ENCODE assay signal across 22 mouse cellular contexts in genomic region chr10:60995908-60996640, GRCm38 (mm10).
DNase-seq lines count a peak whose midpoint lies in the region.
"Had no signal": no experiment of that assay in that cellular context is flagged by ENCODE, and none has a peak within 500 bp of the region (broad histone marks: within the 10 kb centered on the region; RNA-seq: fewer than 3 reads in every experiment).

No protein-coding gene starts in this region.

- peak; percentile 11 for DNase-seq in layer of hippocampus, adult 9-11 months
- DNase-seq in layer of hippocampus, postnatal 10 days (ENCODE audit: low spot score in 2 of 2), result no peak
- DNase-seq in right cerebral cortex, postnatal 25 days, result peak; percentile 43
- no peak for DNase-seq in right cerebral cortex, postnatal 14 days
- DNase-seq in left cerebral cortex, postnatal 36 days (ENCODE audit: low spot score in 2 of 2), result peak; percentile 46 to 60
- no peak for DNase-seq in kidney, postnatal 25 days
- no peak for DNase-seq in kidney, adult 11 months
- DNase-seq: adrenal gland, postnatal 10 days; cerebellum, adult 11 months; cerebellum, adult 9-10 months; cerebellum, postnatal 36 days; embryo, embryonic 11 days; gastrocnemius, postnatal 25 days; heart, adult 11 months; heart, postnatal 4 days; kidney, postnatal 14 days; liver; lung, adult 2 months; lung, postnatal 10 days; midbrain, embryonic 14.5 days; thymus, adult 2 months; thymus, postnatal 36 days had no signal

- intact Hi-C loops in left cerebral cortex, postnatal 36 days (cut with DNase I), result no loop called here

Comparison
In these comparisons a context has a peak if more than half of its experiments do, and no peak if none do; other contexts are left out.
1. DNase-seq: peak in layer of hippocampus, adult 9-11 months (single experiment), right cerebral cortex, postnatal 25 days (single experiment) and left cerebral cortex, postnatal 36 days (2 of 2); none in layer of hippocampus, postnatal 10 days (0 of 2), right cerebral cortex, postnatal 14 days (single experiment), kidney, postnatal 25 days (0 of 2) and kidney, adult 11 months (single experiment).